Mouse (Mus musculus): ENCODE results near the gene Arl14. TPM values are rescaled to one million over a fixed set of nuclear protein-coding genes. Genes with fewer than 3 reads are reported as not detected.
"Not testable (repeated sequence)": the region's sequence is repeated elsewhere in the genome, so short reads cannot be mapped to it uniquely, and the experiment has no call there.

The Arl14 gene
- polyA plus RNA-seq, 1 experiment from 2014 or later, result not detected

DNA sequence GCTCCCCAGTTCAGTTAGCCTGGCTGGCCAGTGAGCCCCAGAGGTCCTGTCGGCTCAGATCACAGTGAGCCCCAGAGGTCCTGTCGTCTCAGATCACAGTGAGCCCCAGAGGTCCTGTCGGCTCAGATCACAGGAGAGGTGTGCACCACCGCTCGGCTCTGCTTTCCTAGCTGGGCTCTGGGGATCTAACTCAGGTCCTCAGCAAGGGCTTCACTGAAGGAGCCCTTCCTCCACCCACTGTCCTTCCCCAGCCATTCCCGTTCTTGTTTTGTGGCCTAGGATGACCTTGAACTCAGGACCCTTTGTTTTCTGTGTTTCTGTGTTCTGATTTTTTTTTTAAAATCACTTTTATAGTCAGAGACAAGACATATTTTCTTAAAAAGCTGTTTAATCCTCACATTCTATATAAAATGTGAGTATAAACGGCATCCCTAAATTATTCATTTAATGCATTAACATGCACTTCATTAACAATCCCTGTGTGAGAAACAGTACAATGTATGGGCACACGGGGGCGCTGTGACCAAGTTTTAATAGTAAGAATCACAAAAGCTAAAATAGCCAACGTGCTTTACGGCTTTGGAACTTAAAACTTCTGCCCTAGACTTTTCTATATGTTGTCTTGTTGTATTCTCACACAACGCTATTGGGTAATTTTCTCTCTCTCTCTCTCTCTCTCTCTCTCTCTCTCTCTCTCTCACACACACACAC lies 16.1 kb downstream of the Arl14 start:
- no peak overlapping the region for H3K4me2 ChIP-seq
- H3K36me3 ChIP-seq, result no peaks in the 10 kb centered on the region
- no peaks in the 10 kb centered on the region for H3K9me3 ChIP-seq
- no peak for ATAC-seq (ENCODE audit: insufficient number of reproducible peaks, insufficient read depth, low FRiP score, low TSS enrichment, low read depth)
- no peak overlapping the region for H3K27ac ChIP-seq
- no peaks in the 10 kb centered on the region for H3K27me3 ChIP-seq
- 46% methylated on average over 12 of the region's 12 CpGs for WGBS
- H3K4me3 ChIP-seq (replicated peaks), result no peak overlapping the region
- H3K4me1 ChIP-seq (replicated peaks), result peaks cover 10% of the 10 kb centered on the region
- H3K9ac ChIP-seq (replicated peaks), result no peak overlapping the region

DNA sequence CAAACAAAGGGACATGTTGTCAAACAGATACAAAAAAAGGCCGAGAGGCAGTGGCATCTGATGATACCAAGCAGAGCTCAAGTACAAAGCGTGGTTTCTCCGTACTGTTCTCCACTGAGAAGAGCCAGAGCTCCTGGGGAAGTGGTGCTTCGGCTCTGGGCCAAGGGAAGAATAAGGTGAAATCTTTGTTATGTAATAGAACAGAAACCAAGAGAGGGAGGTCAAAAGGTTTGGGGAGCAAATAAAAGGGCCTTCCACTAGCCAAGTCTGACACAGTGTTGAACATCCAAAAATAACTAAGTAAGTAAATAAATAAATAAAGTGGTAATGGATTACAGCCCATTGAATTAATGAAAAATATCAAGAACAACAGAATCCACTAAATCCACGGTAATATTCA lies 17.0 kb downstream of the Arl14 start:
- Histone ChIP-seq H3K27me3 (no peaks in the 10 kb centered on the region), H3K4me3 (replicated peaks) (no peak overlapping the region), H3K27ac (no peak overlapping the region), H3K9me3 (no peaks in the 10 kb centered on the region), H3K4me2 (no peak overlapping the region), H3K4me1 (replicated peaks) (peaks cover 10% of the 10 kb centered on the region), H3K36me3 (no peaks in the 10 kb centered on the region), H3K9ac (replicated peaks) (no peak overlapping the region)
- ATAC-seq (ENCODE audit: insufficient number of reproducible peaks, insufficient read depth, low FRiP score, low TSS enrichment, low read depth), result no peak
- 85% methylated on average over 5 of the region's 5 CpGs for WGBS

DNA sequence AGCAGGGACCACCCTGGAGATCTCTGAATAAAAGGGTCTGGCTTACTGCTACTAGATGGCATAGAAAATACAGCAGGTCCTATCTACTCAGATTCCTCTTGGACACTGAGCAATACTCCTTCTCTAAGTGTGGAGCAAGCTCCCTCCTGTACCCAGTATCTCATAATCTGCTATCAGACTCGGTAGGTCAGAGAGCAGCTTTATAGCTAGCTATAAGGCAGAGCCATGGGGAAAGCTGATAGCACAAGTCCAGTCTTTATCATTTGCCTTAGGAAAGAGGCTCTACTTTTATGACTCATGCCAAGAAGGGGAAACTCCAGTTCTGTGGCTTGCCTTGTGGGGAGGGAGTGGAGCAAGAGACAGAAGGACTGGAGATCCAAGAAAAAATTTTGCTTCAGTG lies 18.8 kb downstream of the Arl14 start:
- H3K27ac ChIP-seq, result no peak overlapping the region
- WGBS, result 79% methylated on average over 1 of the region's 1 CpGs
- no peak overlapping the region for H3K9ac ChIP-seq (replicated peaks)
- no peak for ATAC-seq (ENCODE audit: insufficient number of reproducible peaks, insufficient read depth, low FRiP score, low TSS enrichment, low read depth)
- H3K36me3 ChIP-seq, result no peaks in the 10 kb centered on the region
- no peaks in the 10 kb centered on the region for H3K27me3 ChIP-seq
- H3K4me2 ChIP-seq, result no peak overlapping the region
- H3K4me3 ChIP-seq (replicated peaks), result no peak overlapping the region
- no peaks in the 10 kb centered on the region for H3K9me3 ChIP-seq
- H3K4me1 ChIP-seq (replicated peaks), result no peaks in the 10 kb centered on the region; the same call in 1 of the 2 replicates

DNA sequence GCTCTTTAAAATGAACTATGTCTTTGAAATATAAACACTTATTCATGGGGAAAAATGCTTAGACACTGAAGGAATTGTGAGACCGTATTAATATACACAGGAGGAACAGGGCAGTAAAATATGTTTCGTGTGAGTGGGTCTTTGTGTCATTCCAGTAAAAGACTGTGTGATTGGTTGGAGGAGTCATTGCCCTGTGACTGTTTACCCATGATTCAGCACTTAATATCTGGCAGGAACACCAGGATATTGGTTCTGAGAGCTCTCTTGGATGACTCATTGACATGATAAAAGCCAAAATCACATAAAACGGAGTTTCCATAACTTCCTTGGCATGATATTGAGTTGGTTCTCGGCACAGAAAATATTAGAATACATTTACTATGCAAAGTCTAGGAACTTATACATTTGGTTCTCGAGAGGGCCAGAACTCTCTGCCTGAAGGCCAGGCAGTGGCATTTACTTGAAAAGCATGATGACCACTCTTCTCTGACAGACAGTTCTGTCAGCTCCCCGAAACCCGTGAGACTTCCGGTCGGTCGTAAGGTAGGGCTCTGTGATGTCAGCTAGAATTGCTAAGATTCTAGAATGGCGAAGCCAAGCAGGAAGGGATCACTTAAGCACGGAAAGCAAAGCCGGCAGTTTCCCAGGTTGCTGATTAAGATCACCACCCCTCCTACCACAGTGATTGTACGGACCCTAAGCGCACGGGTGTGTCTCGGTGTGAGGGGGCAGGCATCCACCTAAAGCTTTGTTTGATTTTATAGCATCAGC lies 31.1 kb downstream of the Arl14 start:
- WGBS, result 90% methylated on average over 17 of the region's 17 CpGs

DNA sequence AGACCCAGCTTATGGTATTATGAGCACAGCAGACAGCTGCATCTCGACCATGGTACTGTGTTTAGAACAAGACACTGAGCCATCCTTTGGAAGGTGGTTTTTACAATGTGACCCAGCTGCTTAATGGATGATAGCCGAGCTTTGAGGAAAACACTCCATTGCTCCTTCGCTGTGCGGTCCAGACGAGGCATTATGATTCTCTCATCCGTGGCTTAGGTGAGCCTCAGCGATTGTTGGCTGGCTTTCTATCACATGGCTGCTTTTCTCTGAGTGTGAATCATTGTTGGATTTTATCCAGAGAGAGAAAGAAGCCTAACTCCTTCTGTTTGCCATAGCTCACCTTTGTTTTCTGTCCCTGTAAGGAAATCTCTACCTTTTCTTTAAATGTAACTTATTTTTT lies 32.5 kb downstream of the Arl14 start:
- no peak overlapping the region for H3K27ac ChIP-seq
- H3K27me3 ChIP-seq, result no peaks in the 10 kb centered on the region
- no peak for ATAC-seq (ENCODE audit: insufficient number of reproducible peaks, insufficient read depth, low FRiP score, low TSS enrichment, low read depth)
- H3K9me3 ChIP-seq, result no peaks in the 10 kb centered on the region
- H3K4me2 ChIP-seq, result no peak overlapping the region
- H3K9ac ChIP-seq (replicated peaks), result no peak overlapping the region
- 73% methylated on average over 7 of the region's 7 CpGs for WGBS
- no peaks in the 10 kb centered on the region for H3K36me3 ChIP-seq
- no peaks in the 10 kb centered on the region for H3K4me1 ChIP-seq (replicated peaks)
- H3K4me3 ChIP-seq (replicated peaks), result no peak overlapping the region

More for the DNA sequence above, 31.1 kb downstream of the Arl14 start:
- H3K9ac ChIP-seq (replicated peaks), result no peak overlapping the region
- H3K4me1 ChIP-seq (replicated peaks), result no peaks in the 10 kb centered on the region
- no peak overlapping the region for H3K4me3 ChIP-seq (replicated peaks)
- no peak overlapping the region for H3K4me2 ChIP-seq
- no peaks in the 10 kb centered on the region for H3K27me3 ChIP-seq
- no peaks in the 10 kb centered on the region for H3K36me3 ChIP-seq
- no peak for ATAC-seq (ENCODE audit: insufficient number of reproducible peaks, insufficient read depth, low FRiP score, low TSS enrichment, low read depth)
- H3K27ac ChIP-seq, result no peak overlapping the region
- no peaks in the 10 kb centered on the region for H3K9me3 ChIP-seq

DNA sequence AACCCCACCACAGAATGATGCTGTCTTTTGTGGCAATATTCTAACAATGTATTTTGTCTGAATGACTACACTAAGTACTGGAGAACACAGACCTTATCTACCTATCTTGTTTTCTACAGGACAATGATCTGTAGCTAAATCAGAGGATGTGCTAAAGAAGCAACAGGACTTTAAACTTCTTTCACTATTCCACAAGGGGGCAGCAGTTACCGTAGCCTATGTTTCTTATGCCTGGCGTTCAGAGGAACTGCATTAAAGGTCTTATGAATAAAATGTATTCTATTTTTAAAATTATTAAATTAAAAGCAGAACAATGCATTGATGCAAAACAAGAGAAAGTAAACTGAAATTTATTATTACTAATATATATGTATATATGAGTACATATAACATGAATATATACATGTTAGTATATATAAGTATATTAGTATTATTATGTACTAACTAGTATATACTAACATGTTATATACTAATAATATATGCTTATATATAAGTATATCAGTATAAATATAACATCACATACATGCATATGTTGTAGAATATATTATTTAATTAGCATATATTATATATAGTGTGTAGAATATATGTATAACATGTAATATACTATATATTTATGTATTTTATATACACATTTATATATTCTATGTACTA lies 35.0 kb downstream of the Arl14 start:
- Histone ChIP-seq H3K27me3 (no peaks in the 10 kb centered on the region), H3K4me2 (no peak overlapping the region), H3K9me3 (no peaks in the 10 kb centered on the region), H3K4me3 (replicated peaks) (no peak overlapping the region), H3K27ac (no peak overlapping the region), H3K36me3 (no peaks in the 10 kb centered on the region), H3K9ac (replicated peaks) (no peak overlapping the region), H3K4me1 (replicated peaks) (no peaks in the 10 kb centered on the region)
- 9% methylated on average over 2 of the region's 2 CpGs for WGBS
- ATAC-seq (ENCODE audit: insufficient number of reproducible peaks, insufficient read depth, low FRiP score, low TSS enrichment, low read depth), result no peak

DNA sequence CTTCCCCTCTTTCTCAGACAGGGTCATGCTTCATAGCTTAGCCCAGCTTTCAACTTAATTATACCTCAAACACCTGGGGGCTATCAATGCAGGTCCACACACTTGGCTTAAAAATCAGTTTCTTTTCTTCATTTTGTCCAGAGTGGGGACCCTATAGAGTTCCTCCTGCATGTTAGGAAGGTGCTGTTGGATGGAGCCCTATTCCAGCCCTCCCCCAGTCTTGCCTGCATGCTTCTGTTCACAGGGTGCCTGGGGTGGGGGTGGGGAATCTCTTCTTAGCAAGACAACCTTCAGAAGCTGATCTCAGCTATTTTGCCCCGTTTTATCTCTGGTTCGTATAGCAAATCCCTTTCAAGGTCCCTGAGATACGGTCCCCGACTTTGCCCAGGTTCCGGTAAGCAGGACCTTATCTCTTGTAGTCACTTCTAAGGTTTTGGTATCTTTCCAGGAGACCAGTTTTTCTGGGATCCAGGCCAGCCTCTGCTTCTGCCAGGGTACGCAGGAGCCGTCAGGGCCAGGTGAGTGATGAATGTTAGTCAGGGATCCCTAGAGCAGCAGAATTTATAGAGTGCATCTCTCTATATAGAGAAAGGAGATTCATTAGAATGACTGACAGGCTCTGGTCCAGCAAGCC lies 40.9 kb downstream of the Arl14 start:
- Histone ChIP-seq H3K27me3 (no peaks in the 10 kb centered on the region; the same call in 1 of the 2 replicates), H3K9ac (replicated peaks) (no peak overlapping the region), H3K4me3 (replicated peaks) (no peak overlapping the region), H3K4me1 (replicated peaks) (no peaks in the 10 kb centered on the region), H3K27ac (no peak overlapping the region), H3K36me3 (no peaks in the 10 kb centered on the region), H3K4me2 (no peak overlapping the region), H3K9me3 (0 out of 2 replicates have a peak, but pooled peaks cover 6% of the 10 kb centered on the region)
- WGBS, result 85% methylated on average over 7 of the region's 7 CpGs
- ATAC-seq (ENCODE audit: insufficient number of reproducible peaks, insufficient read depth, low FRiP score, low TSS enrichment, low read depth), result no peak

DNA sequence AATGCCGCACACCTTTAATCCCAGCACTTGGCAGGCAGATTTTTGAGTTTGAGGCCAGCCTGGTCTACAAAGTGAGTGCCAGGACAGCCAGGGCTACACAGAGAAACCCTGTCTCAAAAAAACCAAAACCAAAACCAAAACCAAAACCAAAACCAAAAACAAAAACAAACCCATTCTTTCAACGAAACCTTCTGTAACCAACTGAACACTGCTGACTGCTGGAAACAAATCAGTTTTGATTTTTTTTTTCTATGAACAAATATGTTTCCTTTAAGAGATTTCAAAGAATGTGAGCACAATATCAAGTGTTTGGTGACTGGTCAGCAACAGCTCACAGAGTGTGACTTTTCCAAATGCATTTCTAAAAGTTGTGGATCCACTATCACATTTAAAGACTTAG lies 42.1 kb downstream of the Arl14 start:
- H3K4me1 ChIP-seq (replicated peaks); H3K4me2 ChIP-seq; ATAC-seq (ENCODE audit: insufficient number of reproducible peaks, insufficient read depth, low FRiP score, low TSS enrichment, low read depth); H3K9ac ChIP-seq (replicated peaks); H3K9me3 ChIP-seq; H3K27ac ChIP-seq; H3K27me3 ChIP-seq; H3K36me3 ChIP-seq; H3K4me3 ChIP-seq (replicated peaks): not testable (repeated sequence)
- 77% methylated on average over 2 of the region's 2 CpGs for WGBS

DNA sequence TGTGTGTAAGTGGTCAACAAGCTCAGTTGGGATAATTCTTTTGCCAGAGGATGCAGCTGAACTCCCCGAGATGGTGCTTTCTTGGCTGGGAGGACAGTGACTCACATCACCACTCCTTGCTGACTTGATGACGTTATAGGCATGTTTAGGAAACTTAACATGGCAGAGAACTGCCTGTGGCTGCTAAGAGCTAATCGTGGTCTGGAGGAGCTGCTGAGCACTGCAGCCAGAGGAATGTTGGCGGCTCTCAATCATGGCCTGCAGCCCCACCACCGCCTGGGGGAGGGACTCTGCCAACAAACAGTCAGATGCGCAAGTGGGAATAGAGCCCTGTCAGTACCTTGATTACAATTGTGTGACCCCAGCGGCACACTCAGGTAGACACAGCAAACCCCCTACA lies 49.6 kb downstream of the Arl14 start:
- H3K4me2 ChIP-seq, result no peak overlapping the region
- no peak overlapping the region for H3K4me3 ChIP-seq (replicated peaks)
- no peak for ATAC-seq (ENCODE audit: insufficient number of reproducible peaks, insufficient read depth, low FRiP score, low TSS enrichment, low read depth)
- no peak overlapping the region for H3K27ac ChIP-seq
- WGBS, result 71% methylated on average over 7 of the region's 7 CpGs
- H3K27me3 ChIP-seq, result no peaks in the 10 kb centered on the region
- H3K9ac ChIP-seq (replicated peaks), result no peak overlapping the region
- no peaks in the 10 kb centered on the region for H3K9me3 ChIP-seq
- H3K36me3 ChIP-seq, result no peaks in the 10 kb centered on the region
- H3K4me1 ChIP-seq (replicated peaks), result no peaks in the 10 kb centered on the region
